Mouse (Mus musculus) embryo, embryonic 10.5 days (tissue): Measurements from ENCODE around the gene Ccnk.

Experiments used
- DNase-seq: peaks from one replicate; pipeline ENCODE4 v3.0.0-alpha.2; 2015; ENCODE audit warnings: low spot score

Ccnk gene

DNA sequence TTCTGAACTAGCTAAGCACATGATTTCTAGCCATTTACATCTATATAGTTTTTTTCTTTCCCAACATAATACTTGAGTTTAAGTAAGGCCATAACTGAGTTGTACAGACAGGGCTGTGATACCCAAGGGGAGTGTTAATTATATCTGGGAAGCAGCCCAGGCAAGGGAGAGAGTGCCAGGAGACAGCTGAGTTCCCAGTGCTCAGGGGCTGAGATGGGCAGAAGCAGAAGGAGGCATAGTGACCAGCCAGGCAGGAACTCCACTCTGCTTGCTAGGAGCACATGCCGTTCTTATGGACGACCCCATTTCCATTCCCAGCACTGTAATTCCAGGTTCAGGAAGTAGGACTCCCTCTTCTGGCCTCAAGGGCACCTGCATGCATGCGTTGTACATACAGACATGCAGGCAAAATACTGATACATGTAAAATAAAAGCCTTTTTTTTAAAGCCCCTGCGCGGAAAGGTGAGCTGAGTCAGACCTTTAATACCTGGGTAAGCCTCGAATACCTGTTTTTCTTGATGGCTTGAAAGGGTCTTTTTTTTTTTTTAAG lies 8.2 kb downstream of the Ccnk start:
- no peak for DNase-seq

DNA sequence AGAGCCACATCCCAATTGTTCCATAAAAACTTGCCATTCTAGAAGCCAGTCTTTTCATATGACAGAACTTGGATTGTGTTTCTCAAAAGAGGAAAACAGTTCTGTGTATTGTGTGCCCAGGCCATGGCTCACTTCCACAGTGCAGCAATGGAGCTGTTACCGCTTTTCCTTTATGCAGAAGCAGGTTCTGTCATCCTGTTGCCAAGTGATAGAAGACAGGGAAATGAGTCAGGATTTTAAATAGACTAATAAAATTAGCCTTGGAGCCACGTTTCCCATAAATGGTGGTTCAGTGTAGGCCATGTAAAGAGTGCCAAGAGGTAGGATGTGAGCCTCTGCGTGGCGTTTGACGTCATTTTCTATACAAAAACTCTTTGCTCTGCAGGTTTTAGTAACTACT lies 14.5 kb downstream of the Ccnk start:
- no peak for DNase-seq

DNA sequence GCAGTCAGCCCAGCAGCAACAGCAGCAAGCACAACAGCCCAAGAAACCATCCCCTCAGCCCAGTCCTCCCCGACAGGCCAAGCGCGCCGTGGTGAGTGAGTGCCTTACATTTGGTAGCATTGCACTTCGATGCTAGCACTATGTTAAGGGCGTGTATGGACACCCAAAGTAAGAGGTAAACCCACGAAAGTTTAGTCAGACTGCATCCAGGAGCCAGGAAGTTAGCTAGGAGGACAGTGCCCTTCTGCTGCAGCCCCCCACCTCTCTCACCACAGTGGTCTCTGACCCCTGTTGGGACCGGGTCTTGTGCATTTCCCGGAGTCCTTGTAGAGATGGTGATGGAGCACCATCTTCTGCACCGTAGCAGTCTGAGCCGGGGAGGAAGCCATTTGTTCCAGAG lies 16.4 kb downstream of the Ccnk start:
- no peak for DNase-seq

DNA sequence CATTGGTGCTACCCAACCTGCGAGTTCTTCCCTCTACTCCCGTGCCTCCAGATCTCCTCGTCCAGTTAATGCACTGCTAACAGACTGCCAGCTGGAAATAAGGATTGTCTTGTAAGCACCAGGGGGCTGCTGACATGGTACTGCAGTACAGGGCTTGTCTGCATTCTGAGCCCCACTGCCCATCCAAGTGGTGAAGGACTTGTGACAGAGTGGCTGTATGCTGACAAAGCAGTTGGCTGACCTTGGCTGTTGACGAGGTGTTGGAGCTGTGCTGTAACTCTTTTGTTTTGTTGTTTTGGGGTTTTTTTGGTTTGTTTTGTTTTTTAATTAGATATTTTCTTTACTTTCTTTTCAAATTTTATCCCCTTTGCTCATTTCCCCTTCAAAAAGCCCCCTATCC lies 19.1 kb downstream of the Ccnk start:
- DNase-seq: no peak

DNA sequence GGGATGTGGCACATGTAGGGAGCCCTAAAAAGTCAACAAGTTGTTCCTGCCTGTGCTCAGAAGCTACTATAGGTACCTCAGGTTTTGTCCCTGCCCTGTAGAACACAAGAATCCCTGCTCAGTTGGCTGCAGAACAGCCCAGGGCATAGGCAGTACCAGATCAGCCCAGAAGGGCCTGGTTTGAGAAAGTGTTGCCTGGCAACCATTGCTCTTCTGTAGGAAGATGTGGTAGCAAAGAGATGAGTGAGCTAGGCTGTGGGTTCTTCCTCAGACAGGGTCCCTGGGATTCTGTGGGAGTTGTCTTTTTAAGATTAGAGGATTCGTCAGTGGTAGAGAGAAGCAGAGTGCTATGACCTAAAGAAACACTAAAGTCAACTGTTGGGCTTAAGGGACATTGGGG lies 20.7 kb downstream of the Ccnk start:
- DNase-seq: no peak

DNA sequence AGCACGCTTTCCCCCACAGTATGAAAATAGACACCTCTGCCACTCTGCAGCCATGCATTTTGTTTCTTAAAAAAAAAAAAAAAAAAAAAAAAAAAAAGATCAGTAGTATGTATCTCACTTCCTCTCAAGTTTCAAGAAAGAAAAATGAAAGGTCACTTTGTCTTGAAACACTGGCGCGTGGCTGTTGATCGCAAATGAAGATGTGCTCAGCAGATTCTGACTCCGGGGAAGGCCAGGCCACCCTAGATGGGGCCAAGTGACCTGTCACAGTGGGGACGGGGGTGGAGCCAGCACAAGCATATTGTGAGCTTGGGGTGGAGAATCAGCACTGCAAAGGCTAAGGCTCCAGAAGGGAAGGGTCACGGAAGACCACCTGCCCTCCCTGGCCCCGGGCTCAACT lies 24.5 kb downstream of the Ccnk start:
- no peak for DNase-seq

DNA sequence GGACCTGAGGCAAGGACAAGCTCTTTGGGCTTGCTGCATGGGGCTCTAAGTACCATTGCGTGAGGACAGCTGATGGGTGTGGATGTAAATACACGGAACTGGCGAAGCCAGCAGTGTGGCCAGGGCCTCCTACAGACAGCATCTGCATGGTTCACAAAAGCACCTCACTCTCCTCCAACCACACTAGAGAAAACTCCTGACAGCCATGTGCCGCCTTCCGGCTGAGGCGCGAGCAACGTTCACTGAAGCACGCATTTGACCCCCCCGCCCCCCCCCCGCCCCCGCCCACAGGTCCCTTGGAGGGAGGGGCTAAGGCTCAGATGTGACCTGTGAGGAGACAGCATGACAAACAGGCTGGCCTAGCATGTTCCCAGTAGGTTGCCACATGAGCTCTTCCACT lies 25.6 kb downstream of the Ccnk start:
- DNase-seq: no peak

DNA sequence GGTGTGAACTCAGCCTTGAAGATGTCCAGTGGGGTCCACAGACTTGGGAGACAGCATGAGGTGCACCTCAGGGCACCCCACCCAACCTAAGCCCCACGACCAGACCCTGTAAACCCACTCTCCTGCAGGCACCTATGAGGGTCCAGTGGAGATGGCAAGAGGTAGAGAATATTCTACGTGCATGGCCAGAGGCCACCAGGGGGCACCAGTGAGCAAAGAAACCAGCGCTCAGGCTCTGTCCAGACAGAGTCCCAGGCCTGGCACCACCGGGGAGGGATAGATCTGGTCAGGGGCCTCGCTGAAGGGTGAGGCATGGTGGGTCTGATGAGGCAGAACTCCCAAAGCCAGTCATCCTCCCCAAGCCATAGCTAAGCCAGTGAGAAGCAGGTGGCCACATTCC lies 27.3 kb downstream of the Ccnk start:
- DNase-seq: peak; percentile 90

DNA sequence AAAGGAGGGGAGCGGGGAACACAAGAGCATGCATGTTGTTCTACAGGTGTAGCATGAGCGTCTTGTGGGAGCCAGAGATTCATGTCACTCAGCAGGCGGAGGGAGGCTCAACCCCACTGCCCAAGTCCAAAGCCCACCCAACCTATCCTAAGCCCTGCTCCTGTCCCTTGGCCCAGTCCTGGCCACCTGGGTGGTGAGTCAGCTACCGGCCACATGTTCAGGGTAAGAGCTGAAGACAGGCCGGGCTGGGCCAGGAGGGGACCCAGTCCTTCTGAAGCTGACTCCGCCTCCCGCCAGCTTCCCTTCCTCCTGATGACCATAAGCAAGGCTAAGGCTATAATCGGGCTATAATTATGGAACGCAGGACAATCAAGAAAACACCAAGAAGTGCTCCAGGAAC lies 28.8 kb downstream of the Ccnk start:
- no peak for DNase-seq

DNA sequence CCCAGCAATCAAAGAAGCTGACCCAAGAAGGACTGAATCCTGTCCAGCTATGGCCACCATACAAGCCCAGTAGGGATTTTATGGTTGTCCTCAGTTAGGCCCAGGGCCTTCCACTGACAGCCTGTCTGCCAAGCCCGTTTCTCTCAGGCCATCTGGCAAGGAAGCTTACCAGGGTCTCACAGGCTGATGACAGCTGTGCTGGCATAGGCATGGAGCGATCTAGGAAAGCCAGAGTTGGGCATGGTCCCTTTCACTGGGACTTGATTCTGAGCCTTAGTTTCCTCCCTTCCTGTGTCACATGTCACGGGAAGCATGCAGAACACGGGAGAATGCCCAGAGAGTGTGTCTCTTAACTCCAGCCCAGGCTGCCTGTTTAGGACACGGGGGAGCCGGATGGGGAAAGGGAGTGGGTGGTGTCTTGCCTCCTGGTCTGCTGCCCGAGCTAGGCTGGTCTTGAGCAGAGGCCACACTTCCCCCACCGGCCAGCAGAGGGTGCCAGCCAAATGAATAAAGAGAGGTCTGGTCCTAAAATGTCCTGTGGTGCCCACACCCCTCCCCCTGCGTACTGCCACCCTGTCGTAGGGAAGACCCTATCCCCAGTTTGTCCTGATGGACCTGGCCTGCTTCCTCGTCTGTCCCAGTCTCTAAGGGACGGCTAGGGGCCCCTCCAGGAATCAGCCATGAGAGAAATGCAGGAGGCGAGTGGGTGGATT lies 29.5 kb downstream of the Ccnk start:
- peak; percentile 82 for DNase-seq

DNA sequence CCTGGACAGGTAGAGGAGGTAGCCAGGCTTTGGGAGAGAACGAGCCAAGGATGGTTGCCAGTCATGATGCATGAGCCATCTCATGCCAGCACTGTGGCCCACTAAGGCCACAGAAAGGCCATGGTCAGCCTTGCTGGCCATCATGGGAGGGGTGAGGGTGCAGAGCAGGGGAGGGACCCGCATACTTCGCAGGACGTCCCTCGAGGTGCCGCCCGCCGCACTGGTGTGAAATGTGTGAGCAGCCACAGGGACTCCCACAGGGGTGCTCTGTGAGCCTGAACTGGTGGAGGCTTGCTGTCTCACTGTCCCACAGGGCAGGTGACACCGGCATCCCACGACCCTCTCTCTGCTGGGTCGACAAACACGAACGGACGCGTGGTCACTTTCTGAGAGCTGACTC lies 31.2 kb downstream of the Ccnk start:
- no peak for DNase-seq

DNA sequence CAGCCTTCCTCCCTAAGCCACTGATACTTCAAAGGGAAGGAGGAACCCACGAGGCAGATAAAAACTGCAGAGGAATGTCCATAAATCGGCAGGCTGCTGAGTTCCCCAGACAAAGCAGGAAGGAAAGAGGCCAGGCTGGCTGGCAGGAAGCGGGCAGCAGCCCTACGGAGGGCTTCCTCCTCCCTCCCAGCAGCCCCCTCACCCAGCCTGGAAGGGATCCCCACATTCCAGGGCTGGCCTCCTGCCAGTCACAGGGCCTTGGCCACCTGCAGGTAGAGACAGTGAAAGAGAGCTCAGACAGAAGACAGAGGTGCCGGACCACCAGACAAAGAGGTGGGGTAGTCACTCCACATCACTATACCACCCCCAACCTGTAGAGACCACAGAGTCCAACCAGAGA lies 32.7 kb downstream of the Ccnk start:
- DNase-seq: no peak

DNA sequence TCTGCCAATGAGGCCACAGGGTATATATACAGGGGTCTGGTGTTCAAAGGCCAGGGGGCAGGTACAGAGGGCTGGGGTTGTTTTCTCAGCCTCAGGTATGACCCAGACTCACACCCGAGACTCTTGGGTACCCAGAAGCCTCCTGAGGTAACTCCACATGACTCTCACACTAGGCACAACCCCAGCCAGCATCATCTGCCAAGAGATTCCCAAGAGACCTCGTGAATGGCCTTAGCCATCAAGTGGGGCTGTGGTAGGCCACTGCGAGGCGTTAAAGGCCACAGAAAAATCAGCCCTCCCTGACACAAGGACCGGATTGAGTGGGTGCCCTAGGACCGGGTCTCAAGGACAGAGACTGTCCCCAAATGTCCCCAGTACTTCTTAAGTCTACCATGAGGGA lies 33.1 kb downstream of the Ccnk start:
- no peak for DNase-seq

DNA sequence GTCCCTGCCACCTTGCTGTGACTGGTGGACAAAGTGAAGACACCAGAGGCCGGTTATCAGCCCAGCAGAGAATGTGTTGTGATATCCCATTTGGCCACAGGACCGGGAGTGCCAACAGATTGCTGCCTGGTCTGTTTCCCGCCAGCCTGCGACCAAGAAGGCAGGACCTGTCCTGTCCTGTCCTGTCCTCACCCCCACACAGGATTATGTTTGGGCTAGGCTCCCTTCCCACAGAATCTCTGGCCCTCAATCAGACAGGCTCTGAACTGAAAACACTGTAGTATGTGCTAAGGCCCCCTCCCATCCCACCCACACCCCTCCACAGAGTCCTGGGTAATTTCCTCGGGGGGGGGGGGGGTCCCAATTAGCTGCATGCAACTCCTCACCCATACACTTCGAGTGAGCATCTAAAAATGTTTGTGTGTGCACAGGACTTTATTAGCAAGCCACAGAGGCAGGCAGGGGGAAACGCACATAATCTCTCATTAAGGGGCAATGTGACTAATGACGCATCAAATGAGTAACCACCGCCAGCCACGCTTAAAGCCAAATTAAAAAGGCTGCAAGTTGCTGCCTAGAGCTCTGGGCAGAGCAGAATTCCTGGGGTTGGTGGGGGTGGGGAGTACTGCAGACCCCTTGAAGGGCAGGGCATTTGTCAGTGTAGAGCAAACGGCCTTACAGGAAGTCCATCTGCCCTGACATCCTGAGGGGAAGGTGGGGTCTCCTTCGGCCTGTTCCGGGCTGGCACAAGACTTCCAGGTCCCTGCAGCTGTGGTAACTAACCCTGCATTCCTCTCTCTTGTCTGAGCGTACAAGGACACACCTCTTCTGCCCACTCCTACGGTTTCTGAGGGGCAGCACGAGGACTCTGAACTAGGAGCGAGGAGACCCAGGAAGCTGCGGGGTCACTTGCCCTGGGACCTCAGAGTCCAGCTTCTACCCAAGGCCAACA lies 34.0 kb downstream of the Ccnk start:
- peak; percentile 44 for DNase-seq

DNA sequence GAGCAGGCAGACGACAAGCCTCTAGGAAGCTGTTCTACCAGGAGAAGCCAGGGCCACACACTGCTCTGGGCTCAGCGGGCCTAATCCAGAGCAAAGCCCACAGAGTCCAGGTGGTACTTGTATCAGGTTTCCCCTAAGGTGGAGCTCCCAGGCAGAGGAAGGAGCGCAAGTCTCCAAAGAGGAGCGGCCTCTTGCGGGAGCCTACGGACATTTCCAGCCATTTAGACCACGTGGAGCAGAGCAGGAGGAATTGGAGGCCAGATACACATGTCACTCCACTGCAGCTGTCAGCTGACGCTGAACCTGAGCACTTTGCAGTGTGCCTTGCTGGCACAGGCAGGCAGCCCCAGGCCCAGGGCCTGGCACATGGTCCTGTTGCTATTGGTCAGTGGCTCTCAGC lies 35.7 kb downstream of the Ccnk start:
- DNase-seq: no peak

DNA sequence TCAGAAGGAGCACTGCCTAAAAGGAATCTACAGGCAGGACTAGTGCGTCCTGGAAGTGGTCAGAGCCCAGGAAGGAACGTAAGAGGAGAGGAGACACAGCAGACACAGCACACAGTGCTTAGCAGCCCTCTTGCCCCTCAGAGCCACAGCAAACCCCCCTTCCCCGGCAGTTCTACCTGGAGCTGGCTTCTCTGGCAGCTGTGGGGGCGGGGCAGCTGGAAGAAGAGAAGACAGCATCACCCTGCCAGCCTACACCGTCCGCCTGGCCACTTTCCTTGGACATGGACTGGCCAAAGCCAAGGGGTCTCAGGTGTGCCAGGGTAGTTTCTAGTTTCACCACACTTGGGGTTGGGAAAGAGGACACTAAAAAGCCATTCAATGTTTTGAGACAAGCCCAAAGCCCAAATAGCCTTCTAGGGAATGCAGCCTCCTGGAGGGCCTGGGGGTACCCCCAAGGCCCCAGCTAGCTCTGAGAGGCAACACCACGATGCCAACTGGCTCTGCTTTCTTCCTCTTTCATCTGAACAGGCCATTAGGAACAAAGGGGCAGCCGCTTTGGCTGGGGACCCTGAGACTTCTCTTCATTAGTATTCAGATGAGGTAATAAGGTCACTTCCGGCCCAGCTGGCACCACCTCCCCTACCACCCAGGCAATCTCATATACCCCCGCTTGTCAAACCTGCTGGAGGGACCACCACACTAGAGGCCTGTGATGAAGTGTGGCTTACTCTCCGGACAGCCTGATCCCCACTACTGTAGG lies 37.4 kb downstream of the Ccnk start:
- DNase-seq: no peak

DNA sequence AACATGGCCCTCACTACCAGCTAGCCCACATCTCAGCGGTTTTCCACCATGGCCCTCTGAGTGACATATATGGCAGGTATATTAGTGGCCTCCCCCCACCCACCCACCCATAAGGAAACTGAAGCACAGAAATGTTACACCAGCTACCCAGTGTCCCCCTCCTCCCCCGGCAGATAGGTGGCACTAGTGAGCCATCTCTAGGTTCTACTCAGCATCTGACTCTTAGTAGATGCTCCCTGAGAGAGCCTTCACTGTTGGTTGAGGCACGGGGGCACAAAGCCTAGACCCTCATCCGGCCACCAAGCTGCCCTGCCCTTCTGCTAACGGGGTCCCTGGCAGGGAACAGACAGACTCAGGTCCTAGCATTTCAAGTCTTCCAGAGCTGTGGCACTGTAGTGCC lies 38.2 kb downstream of the Ccnk start:
- DNase-seq: peak; percentile 48

DNA sequence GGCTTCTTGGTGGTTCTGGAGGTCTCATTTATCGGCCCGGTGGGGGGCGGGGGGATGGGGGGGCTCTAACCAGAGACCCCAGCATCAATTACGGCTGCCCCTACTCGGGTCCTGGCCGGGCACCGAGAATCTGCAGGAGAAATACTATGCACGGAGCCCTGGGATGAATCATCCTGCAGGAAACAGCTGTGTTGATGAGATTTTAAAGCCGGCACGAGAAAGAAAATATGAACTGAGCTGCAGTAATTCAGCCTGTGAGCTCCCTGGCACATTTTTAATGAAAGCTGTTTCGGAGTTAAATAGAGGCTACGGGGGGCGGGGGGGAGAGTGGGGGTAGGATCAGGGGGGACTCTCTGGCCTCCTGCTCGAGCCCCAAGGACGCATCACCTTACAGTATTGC lies 39.8 kb downstream of the Ccnk start:
- no peak for DNase-seq

DNA sequence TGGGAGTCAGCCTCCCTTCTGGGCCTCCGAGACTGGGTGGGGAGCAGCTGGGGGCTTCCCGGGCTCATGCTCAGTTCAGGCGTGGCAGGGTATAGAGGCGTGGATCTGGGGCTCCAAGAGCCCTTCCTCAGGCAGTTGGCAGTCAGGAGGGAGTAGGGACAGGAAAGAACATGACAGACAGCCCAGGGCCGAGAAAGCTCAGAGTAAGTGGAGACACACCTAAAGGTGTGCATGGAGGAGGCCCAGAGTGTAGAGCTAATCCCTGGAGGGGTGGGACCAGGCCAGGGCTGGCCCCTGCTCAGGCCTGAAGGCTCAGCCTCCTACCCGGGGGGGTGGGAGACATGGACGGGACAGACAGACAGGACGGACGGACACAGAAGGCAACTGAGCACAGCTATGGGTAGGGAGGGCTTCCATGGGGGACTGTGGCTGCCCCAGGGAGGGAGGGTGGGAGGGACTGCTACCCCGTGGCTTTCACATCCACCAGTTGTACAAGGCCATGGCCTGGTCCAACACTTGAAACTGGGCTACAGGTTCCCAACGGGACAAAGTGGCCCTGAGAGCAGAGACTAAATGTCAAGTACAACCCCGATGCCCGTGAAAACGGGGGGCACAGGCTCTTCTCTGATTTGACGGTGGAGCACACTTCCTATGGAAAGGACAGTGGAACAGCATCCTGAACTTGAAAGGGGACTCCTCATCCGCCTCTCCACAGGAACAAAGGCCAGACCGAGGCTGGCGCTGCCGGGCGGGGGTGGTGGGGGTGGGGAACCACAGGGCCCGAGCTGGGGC lies 40.6 kb downstream of the Ccnk start:
- no peak for DNase-seq

DNA sequence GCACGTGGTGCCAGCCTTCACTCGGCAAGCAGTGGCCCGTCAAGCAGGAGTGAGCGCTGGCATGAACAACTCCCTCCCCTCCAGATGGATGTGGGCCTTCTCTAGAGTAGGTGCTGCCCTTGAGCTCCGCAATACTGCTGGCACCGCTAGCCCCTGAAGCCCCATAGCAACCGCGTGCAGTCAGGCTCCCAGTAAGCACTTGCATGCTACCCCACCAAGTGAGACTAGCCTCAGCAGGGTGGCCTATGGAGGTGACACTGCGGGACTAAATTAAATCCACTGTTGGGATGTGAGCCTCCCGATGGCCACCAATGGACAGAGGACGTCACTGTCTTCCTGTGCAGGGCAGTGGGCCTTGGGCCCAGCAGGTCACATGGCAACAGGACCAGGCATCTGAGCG lies 41.2 kb downstream of the Ccnk start:
- no peak for DNase-seq

DNA sequence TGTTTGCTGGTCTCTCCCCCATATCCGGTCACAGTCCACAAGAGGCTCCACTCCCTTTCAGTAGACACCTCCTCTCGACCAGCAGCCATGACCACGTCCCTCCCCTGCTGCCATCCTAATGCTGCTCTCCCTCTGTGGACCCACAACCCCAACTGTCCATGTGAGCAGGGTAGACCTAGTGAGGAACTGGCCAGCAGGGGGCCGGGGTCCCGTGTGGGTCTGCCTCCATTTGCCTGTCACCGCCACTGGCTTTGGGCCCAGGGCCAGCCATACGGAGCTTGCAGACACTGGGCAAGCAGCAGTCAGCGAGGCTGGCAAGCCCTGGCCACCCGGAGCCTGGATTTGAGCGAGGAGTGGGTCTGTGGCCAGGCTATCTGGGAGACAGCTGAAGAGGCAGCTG lies 41.8 kb downstream of the Ccnk start:
- peak; percentile 58 for DNase-seq

DNA sequence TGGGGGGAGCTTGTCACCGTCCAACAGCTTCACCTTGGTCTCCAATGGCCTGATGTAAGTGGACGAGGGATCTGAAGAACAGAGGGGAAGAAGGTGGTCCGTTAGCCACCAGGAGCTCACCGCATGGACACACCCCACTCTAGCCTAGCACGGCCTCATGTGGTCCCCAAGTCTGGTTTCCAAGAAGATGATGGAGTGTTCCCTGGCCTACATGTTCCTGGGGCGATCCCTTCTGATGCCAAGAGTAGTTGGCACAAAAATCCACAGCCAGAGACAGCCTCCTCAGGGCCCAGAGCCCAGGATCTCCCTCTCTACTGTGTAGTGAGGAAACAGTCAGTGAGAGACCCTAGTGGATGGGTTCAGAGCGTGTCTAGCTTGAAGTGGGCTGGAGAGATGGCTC lies 42.3 kb downstream of the Ccnk start:
- DNase-seq: no peak
